ENCODE assay signal across 35 mouse cellular contexts in the genomic region with DNA sequence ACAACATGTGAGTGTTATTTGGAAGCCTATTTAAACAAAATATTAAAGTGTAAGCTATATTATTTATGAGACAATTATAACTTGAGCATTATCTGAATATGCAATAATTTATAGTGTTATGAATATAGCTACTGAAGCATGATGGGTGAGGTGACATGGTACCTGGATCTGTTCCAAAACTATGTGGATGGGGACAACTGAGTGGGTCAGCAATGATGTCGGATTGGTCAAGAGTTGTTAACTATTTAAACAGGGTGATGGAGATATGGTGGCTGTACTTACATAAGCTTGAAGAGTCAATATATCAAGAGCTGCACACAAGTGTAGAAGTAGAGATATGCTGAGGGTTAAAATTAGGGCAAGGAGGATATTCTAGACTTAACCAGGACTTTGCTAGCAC.
"Had no signal": no experiment of that assay in that cellular context is flagged by ENCODE, and none has a peak within 500 bp of the region (broad histone marks: within the 10 kb centered on the region; RNA-seq: fewer than 3 reads in every experiment).

No protein-coding gene starts in this region.

- H3K9ac ChIP-seq: heart, embryonic 12.5 days; heart, embryonic 13.5 days; heart, embryonic 15.5 days; hindbrain, embryonic 12.5 days; hindbrain, embryonic 13.5 days; hindbrain, embryonic 14.5 days; hindbrain, embryonic 15.5 days; intestine, embryonic 15.5 days; kidney, embryonic 15.5 days had no signal

- H3K4me1 ChIP-seq: hindbrain, embryonic 12.5 days had no signal

- ATAC-seq: hindbrain, embryonic 16.5 days; hindbrain, postnatal 0 days; inflammation-experienced regulatory T-cells, adult 6 months; intestine, embryonic 15.5 days; intestine, embryonic 16.5 days; intestine, postnatal 0 days had no signal

- H3K4me2 ChIP-seq: heart, embryonic 11.5 days; heart, embryonic 12.5 days; heart, embryonic 13.5 days; heart, embryonic 15.5 days; hindbrain, embryonic 12.5 days; hindbrain, embryonic 13.5 days; hindbrain, embryonic 14.5 days; hindbrain, embryonic 15.5 days; intestine, embryonic 15.5 days; kidney, embryonic 15.5 days had no signal

- DNase-seq: heart, adult 18-20 months; heart, adult 2 months; heart, postnatal 10 days; heart, postnatal 14 days; heart, postnatal 36 days; heart, postnatal 4 days; kidney, adult 11 months; kidney, adult 18-20 months; kidney, adult 8-10 months; kidney, adult 9 months; kidney, postnatal 10 days; kidney, postnatal 14 days; kidney, postnatal 25 days; kidney, postnatal 36 days; kidney, postnatal 4 days; layer of hippocampus, adult 9-11 months had no signal

- H3K9me3 ChIP-seq: heart, embryonic 10.5 days; heart, embryonic 12.5 days; heart, embryonic 13.5 days; heart, embryonic 15.5 days; hindbrain, embryonic 10.5 days; hindbrain, embryonic 12.5 days; hindbrain, embryonic 13.5 days; hindbrain, embryonic 15.5 days; intestine, embryonic 15.5 days; kidney, embryonic 15.5 days had no signal

- H3K4me3 ChIP-seq: heart, adult 2 months; heart, embryonic 10.5 days; heart, embryonic 12.5 days; heart, embryonic 13.5 days; heart, embryonic 15.5 days; hindbrain, embryonic 10.5 days; hindbrain, embryonic 12.5 days; hindbrain, embryonic 13.5 days; hindbrain, embryonic 15.5 days; intestine, embryonic 15.5 days; kidney, embryonic 15.5 days; layer of hippocampus, adult 2 months had no signal

- H3K36me3 ChIP-seq: heart, embryonic 10.5 days; heart, embryonic 12.5 days; heart, embryonic 15.5 days; hindbrain, embryonic 10.5 days; hindbrain, embryonic 12.5 days; hindbrain, embryonic 13.5 days; hindbrain, embryonic 15.5 days; intestine, embryonic 15.5 days; kidney, embryonic 15.5 days had no signal

- H3K27me3 ChIP-seq: heart, embryonic 12.5 days; heart, embryonic 13.5 days; heart, embryonic 15.5 days; hindbrain, embryonic 12.5 days; hindbrain, embryonic 13.5 days; hindbrain, embryonic 15.5 days; intestine, embryonic 15.5 days; kidney, embryonic 15.5 days had no signal

- H3K27ac ChIP-seq: heart, adult 2 months; heart, embryonic 10.5 days; heart, embryonic 13.5 days; heart, embryonic 15.5 days; hindbrain, embryonic 10.5 days; hindbrain, embryonic 12.5 days; hindbrain, embryonic 13.5 days; hindbrain, embryonic 14.5 days; hindbrain, embryonic 15.5 days; hindbrain, postnatal 0 days; intestine, embryonic 15.5 days; kidney, embryonic 15.5 days; kidney, postnatal 0 days; layer of hippocampus, adult 2 months had no signal
